Mouse (Mus musculus): ENCODE data around the gene Ccdc13. TPM values are rescaled to one million over a fixed set of nuclear protein-coding genes. Genes with fewer than 3 reads are reported as not detected.

Gene Ccdc13
- not detected for total RNA-seq (2021)

- DNase-seq (ENCODE audit: low spot score) = no peak
- intact Hi-C loops (cut with DNase I) = no loop called here
Observed at GRCm38 (mm10) chr9:121838829-121839621, at the start of gene Ccdc13. Gene Ccdc13 (minus strand): TSS chr9:121839461.

- peak; percentile 30 for DNase-seq (ENCODE audit: low spot score)
- intact Hi-C loops (cut with DNase I) = no loop called here
Observed at GRCm38 (mm10) chr9:121882015-121882457, 42.8 kb upstream of the Ccdc13 start.

GRCm38 (mm10) chr9:121881301-121881700, 42.0 kb upstream of the Ccdc13 start:
- intact Hi-C loops (cut with DNase I) = no loop called here
- DNase-seq (ENCODE audit: low spot score) = no peak

- intact Hi-C loops (cut with DNase I) = no loop called here
- peak; percentile 46 for DNase-seq (ENCODE audit: low spot score)
Observed at GRCm38 (mm10) chr9:121880840-121881239, 41.6 kb upstream of the Ccdc13 start.

- DNase-seq (ENCODE audit: low spot score) = no peak
Observed at GRCm38 (mm10) chr9:121877052-121877740, 37.9 kb upstream of the Ccdc13 start.

GRCm38 (mm10) chr9:121873578-121873977, 34.3 kb upstream of the Ccdc13 start:
- intact Hi-C loops (cut with DNase I) = no loop called here
- DNase-seq (ENCODE audit: low spot score) = no peak

More at GRCm38 (mm10) chr9:121877052-121877740, 37.9 kb upstream of the Ccdc13 start:
- intact Hi-C loops (cut with DNase I) = loop anchor here (1.0 to 5.0 kb wide), 2 partner anchors 30 to 110 kb away; no protein-coding TSS in a partner anchor

- intact Hi-C loops (cut with DNase I) = no loop called here
Observed at GRCm38 (mm10) chr9:121872062-121872683, 32.9 kb upstream of the Ccdc13 start.

GRCm38 (mm10) chr9:121869973-121870515, 30.8 kb upstream of the Ccdc13 start:
- DNase-seq (ENCODE audit: low spot score) = no peak
- intact Hi-C loops (cut with DNase I) = no loop called here

More at GRCm38 (mm10) chr9:121872062-121872683, 32.9 kb upstream of the Ccdc13 start:
- DNase-seq (ENCODE audit: low spot score) = no peak

GRCm38 (mm10) chr9:121869432-121869831, 30.2 kb upstream of the Ccdc13 start:
- no peak for DNase-seq (ENCODE audit: low spot score)
- intact Hi-C loops (cut with DNase I) = no loop called here

GRCm38 (mm10) chr9:121868236-121868635, 29.0 kb upstream of the Ccdc13 start:
- intact Hi-C loops (cut with DNase I) = no loop called here
- DNase-seq (ENCODE audit: low spot score) = no peak

GRCm38 (mm10) chr9:121867632-121868031, 28.4 kb upstream of the Ccdc13 start:
- DNase-seq (ENCODE audit: low spot score) = no peak
- intact Hi-C loops (cut with DNase I) = no loop called here

GRCm38 (mm10) chr9:121865425-121866008, 26.3 kb upstream of the Ccdc13 start:
- intact Hi-C loops (cut with DNase I) = no loop called here
- DNase-seq (ENCODE audit: low spot score) = no peak

GRCm38 (mm10) chr9:121864837-121865236, 25.6 kb upstream of the Ccdc13 start:
- DNase-seq (ENCODE audit: low spot score) = no peak
- intact Hi-C loops (cut with DNase I) = no loop called here

GRCm38 (mm10) chr9:121860921-121861320, 21.7 kb upstream of the Ccdc13 start:
- DNase-seq (ENCODE audit: low spot score) = no peak
- intact Hi-C loops (cut with DNase I) = no loop called here

GRCm38 (mm10) chr9:121859345-121859744, 20.1 kb upstream of the Ccdc13 start:
- intact Hi-C loops (cut with DNase I) = no loop called here

GRCm38 (mm10) chr9:121858153-121858488, 18.9 kb upstream of the Ccdc13 start, which contains the start of gene Higd1a:
Gene Higd1a (minus strand): TSS chr9:121858362.
- intact Hi-C loops (cut with DNase I) = no loop called here
- DNase-seq (ENCODE audit: low spot score) = no peak

More at GRCm38 (mm10) chr9:121859345-121859744, 20.1 kb upstream of the Ccdc13 start:
- DNase-seq (ENCODE audit: low spot score) = no peak

- peak; percentile 98 for DNase-seq (ENCODE audit: low spot score)
- intact Hi-C loops (cut with DNase I) = no loop called here
Observed at GRCm38 (mm10) chr9:121857474-121858152, 18.4 kb upstream of the Ccdc13 start.

- DNase-seq (ENCODE audit: low spot score) = no peak
- intact Hi-C loops (cut with DNase I) = no loop called here
Observed at GRCm38 (mm10) chr9:121856649-121857416, 17.6 kb upstream of the Ccdc13 start.

GRCm38 (mm10) chr9:121854246-121854645, 15.0 kb upstream of the Ccdc13 start:
- no peak for DNase-seq (ENCODE audit: low spot score)
- intact Hi-C loops (cut with DNase I) = no loop called here
